Mouse (Mus musculus) G1E-ER4 (cell line): ENCODE results near the gene Dnm2. TPM values are rescaled to one million over a fixed set of nuclear protein-coding genes. Genes with fewer than 3 reads are reported as not detected.

ENCODE experiments used
- GATA1 ChIP-seq: IDR thresholded peaks from one replicate; pipeline ENCODE4 v1.8.0; 2012; ENCODE audit warnings: low read length, inconsistent platforms
- polyA plus RNA-seq: library from polyadenylated mRNA; stranded (reverse); fragments of >175 nt; gene quantifications from 2 replicates; pipeline ENCODE4 v1.2.3, GENCODE M21; 2012

Dnm2 gene
- polyA plus RNA-seq, 1 experiment: 485 TPM

- no peak for TF ChIP-seq GATA1
These were observed 6.8 kb upstream of the Dnm2 start for GRCm38 (mm10) chr9:21417866-21418265.

GRCm38 (mm10) chr9:21419646-21420045, 5.1 kb upstream of the Dnm2 start:
- no peak for TF ChIP-seq GATA1

- no peak for TF ChIP-seq GATA1
These were observed 843 bp downstream of the Dnm2 start for GRCm38 (mm10) chr9:21425556-21425945.

GRCm38 (mm10) chr9:21426013-21426412, 1.3 kb downstream of the Dnm2 start:
- TF ChIP-seq GATA1: no peak

DNA sequence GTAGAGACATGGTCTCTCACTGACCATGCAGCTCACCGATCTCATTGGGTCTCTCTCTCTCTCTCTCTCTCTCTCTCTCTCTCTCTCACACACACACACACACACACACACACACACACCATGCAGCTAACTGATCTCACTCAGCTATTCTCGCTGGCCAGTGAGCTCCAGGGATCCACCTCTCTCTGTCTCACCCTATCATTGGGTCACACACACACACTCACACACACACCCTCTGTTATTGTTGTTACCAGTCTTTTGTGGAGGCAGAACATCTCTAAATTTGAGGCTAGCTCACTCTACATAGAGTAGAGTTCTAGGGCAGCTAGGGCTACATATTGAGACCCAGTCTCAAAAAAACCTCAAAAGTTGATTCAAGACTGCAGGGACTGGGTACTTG, 1.8 kb downstream of the Dnm2 start:
- TF ChIP-seq GATA1: no peak

DNA sequence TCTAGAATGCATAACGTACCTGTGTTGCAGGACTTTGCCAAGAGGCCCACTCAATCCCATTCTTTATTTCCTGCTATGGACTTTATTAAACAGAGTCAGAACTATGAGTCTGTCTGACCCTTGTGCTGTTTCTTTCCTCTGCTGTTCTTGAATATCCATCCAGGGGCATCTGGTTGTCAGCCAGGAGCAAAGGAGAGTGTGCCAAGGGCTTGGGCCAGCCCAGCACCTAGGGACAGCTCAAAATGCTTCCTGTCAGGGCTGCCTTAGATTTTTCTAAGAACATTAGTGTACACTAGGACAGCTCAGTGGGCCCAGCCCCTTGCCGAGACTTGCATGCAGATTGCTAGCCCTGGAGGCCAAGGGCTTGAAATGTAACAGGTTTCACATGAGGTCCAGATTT, 3.1 kb downstream of the Dnm2 start:
- TF ChIP-seq GATA1: no peak

DNA sequence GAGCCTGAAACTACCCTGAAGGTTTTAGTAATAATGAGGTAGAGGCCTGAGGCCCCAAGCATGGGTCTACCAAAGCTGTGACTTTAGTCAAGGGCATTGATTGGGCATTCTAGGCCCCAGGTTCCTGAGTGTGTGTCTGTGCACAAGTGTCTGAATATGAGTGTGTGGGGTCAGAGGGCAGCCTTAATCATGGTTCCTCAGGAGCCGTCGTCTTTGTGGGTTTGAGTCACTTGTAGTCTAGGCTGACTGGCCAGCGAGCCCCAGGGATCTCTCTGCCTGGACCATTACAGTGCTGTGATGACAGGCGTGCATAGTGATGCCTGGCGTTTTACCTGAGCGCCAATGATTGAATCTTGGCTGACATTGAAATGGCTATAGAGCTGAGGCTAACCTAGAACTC, 3.5 kb downstream of the Dnm2 start:
- TF ChIP-seq GATA1: no peak

DNA sequence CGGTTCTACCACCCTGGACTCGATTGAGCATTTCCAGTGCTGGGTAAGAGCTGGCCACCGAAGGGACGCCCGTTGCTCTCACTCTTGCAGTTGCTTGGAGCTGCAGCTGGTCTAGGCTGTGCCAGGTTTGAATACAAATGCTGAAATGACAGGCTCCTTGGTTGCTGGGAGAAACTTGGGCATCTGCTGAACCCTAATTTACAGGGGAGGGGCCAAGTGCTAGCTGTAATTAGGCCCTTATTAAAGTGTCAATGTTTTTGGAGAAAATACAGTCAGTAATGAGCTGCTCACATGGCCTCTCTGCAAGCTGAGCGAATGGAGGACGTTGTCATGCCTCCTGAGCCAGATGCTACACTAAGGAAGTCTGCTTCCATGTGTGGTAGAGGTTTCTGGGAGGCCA, 6.0 kb downstream of the Dnm2 start:
- no peak for TF ChIP-seq GATA1

DNA sequence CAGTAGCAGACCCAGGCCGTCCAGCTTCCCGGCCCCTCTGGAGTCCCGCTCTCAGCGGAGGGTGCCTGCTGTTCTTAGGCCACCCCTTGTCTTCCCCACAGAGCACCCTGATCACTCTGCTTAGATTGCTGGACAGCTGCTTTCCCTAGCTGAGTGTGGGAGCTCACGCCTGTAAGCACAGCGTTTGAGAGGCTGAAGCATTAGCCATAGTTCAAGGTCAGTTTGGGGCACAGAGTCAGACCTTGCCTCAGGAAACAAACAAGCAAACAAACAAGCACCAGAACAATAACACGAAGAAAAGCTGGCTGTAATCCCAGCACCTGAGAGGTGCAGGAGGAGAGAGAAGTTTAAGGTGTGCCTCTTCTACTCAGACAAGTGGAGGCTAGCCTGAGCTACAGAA, 7.4 kb downstream of the Dnm2 start:
- no peak for TF ChIP-seq GATA1

DNA sequence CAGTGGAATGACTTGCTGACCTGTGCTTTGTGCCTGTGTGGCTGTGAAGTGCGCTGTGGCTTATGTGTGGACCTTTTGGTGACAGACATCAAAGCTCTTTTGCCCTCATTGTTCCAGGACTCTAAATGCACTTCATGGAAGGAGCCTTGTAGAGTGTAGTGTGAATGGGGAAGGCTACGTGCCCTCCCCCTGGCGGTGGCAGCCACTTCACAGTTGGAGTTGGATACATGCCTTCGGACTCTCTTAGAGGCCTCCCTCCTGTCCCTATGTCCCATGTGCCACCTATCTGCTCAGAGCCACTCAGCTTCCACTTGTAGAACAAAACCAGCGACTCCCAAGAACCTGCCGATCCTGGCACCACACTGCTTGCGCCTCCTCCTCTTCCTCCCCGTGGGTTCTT, 9.1 kb downstream of the Dnm2 start:
- no peak for TF ChIP-seq GATA1

GRCm38 (mm10) chr9:21434410-21434809, 9.7 kb downstream of the Dnm2 start:
- TF ChIP-seq GATA1: no peak

DNA sequence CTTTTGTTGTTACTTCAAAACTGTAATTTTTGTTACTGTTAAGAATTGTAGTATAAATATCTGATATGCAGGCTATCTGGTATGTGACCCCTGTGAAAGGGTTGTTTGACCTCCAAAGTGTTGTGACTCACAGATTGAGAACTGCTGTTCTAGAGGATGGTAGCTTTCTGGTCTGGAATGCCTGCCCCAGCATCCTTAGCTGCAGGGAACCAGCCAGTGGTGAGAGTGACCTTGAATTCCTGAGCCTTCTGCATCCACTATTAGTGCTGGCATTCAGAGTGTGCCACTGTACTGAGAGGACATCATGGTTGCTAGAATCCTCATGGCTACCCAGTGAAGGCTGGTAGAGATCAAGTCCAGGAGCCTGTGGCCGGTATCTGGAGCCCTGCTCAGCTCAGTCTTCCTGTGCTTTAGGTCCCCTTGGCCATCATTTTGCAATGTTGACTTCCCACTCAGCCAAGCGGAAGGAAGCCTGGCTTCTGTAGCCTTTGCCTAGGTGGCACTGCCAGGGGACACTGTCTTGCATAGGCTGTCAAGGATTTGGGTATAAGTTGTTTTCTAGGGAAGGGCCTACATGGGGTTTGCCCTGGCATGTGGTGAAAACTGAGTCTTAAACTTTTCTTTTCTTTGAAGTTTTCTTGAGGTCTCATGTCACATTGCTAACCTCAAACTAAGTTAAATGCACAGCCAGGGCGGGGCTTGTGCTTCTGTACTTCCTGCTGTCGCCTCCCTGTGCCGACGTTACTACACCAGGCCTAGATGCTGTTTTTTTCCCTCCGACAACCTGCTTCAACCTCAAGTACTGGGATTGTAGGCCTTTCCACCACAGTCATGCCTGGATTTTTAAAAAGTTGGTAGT, 11.3 kb downstream of the Dnm2 start:
- no peak for TF ChIP-seq GATA1

- no peak for TF ChIP-seq GATA1
These were observed 12.9 kb downstream of the Dnm2 start for GRCm38 (mm10) chr9:21437577-21437976.

DNA sequence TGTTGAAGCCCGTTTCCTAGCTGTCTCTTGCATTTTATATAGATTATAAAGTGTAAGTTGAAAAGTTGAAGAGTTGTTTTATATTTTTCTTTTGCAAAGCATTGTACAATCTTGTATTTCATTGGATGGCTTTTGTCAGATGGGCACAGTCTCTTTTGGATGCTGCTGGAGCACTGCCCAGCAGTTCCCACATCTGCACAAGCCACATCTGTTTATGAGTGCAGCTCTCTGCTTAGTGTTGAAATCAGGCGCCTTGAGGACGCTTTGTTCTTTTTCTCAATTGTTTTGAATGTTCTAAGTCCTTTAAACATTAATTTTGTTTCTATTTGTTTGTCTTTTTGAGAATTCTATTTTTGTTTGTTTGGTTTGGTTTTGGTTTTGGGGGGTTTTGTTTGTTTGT, 13.5 kb downstream of the Dnm2 start:
- no peak for TF ChIP-seq GATA1

- no peak for TF ChIP-seq GATA1
These were observed 14.7 kb downstream of the Dnm2 start for GRCm38 (mm10) chr9:21439456-21439855.

DNA sequence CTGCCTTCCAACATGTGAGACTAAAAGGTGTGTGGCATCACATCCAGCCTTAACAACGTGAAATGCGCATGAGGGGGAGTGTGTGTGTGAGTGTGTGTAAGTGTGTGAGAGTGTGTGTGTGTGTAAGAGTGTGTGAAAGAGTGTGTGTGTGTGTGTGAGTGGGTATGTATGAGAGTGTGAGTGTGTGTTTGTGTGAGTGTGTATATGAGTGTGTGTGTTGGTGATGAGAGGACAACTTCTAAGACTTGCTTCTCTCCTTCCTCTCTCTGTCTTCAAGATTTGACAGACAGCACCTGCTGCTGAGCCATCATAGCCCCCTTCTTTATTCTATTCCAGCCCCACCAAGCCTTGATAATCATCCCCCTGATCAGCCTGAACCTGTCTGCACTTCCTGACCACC, 15.2 kb downstream of the Dnm2 start:
- TF ChIP-seq GATA1: no peak

GRCm38 (mm10) chr9:21440387-21440786, 15.7 kb downstream of the Dnm2 start:
- TF ChIP-seq GATA1: no peak

- TF ChIP-seq GATA1: no peak
These were observed 19.1 kb downstream of the Dnm2 start for GRCm38 (mm10) chr9:21443853-21444252.
